7 mouse cellular contexts compared by ENCODE assay signal in the genomic region with DNA sequence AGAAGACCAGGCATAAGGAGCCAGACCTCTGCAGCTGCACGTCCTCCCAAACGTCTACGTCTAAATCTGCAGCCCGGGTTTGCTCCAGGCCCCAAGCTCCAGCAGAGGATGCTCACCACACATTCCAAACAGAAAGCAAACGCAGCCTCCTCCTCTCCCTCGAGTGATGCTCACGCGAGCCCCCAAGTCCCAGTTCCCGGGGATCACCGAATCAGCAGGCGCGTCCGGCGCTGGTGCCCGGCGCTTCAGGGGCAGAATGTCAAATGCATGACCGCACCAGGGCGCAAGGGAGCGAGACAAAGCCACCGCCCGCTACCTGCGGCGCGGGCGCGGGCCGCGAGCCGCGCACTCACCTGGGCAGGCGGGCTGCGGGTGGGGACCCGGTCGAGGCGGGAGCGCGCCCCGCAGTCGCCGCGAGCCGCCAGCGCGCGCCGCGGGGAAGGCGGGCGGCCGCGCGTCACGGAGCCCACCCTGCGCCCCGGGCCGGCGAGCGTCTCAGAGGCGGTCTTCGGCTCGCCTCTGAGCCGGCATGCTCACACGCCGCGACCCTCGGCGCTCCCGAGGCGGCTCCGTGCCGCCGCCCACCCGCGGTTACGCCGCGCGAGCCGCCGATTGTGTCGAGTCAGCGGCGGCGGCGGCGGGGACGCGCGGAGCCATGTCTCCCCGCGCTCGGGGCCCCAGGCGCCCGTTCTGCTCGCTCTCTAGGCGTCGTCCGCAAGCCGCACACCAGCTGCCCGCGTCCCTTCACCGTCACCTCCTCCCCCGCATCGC. TPM values are rescaled to one million over a fixed set of nuclear protein-coding genes. Genes with fewer than 3 reads are reported as not detected.
DNase-seq lines count a peak whose midpoint lies in the region; ATAC-seq lines count a peak whose summit lies in the region.

No protein-coding gene starts in this region.

- H3K27me3 ChIP-seq in embryonic facial prominence, embryonic 10.5 days (replicated peaks; ENCODE audit: low read depth, poor library complexity, severe bottlenecking): peaks cover 36% of the 10 kb centered on the region
- no peaks in the 10 kb centered on the region for H3K27me3 ChIP-seq in limb, embryonic 11.5 days (ENCODE audit: control insufficient read depth, insufficient read depth, low read length)
- H3K27me3 ChIP-seq in midbrain, embryonic 15.5 days (replicated peaks): no peaks in the 10 kb centered on the region

- under 1% methylated on average over 103 of the region's 104 CpGs for WGBS in embryonic facial prominence, embryonic 10.5 days
- WGBS in limb, embryonic 11.5 days: under 1% methylated on average over 68 of the region's 104 CpGs
- WGBS in midbrain, embryonic 15.5 days: 0% methylated on average over 87 of the region's 104 CpGs

- peak overlapping the region; percentile 81 for H3K4me2 ChIP-seq in limb, embryonic 11.5 days (ENCODE audit: low read depth, severe bottlenecking)
- peak overlapping the region; percentile 53 for H3K4me2 ChIP-seq in midbrain, embryonic 15.5 days

- no peaks in the 10 kb centered on the region for H3K9me3 ChIP-seq in embryonic facial prominence, embryonic 10.5 days
- H3K9me3 ChIP-seq in limb, embryonic 11.5 days (ENCODE audit: control insufficient read depth, low read length): no peaks in the 10 kb centered on the region
- no peaks in the 10 kb centered on the region for H3K9me3 ChIP-seq in midbrain, embryonic 15.5 days

- no peaks in the 10 kb centered on the region for H3K36me3 ChIP-seq in embryonic facial prominence, embryonic 10.5 days (replicated peaks)
- no peaks in the 10 kb centered on the region for H3K36me3 ChIP-seq in limb, embryonic 11.5 days (ENCODE audit: control insufficient read depth, insufficient read depth, low read length)
- no peaks in the 10 kb centered on the region for H3K36me3 ChIP-seq in midbrain, embryonic 15.5 days (replicated peaks)

- peak overlapping the region; percentile 79 for H3K9ac ChIP-seq in limb, embryonic 11.5 days (ENCODE audit: low read length)
- H3K9ac ChIP-seq in midbrain, embryonic 15.5 days: peak overlapping the region; percentile 84

- no peak overlapping the region for H3K27ac ChIP-seq in brown adipose tissue, adult 24 weeks (replicated peaks; ENCODE audit: low read depth, low read length)
- peak overlapping the region; percentile 89 for H3K27ac ChIP-seq in embryonic facial prominence, embryonic 10.5 days (replicated peaks)
- no peak overlapping the region for H3K27ac ChIP-seq in limb, embryonic 11.5 days (replicated peaks; ENCODE audit: low read depth, low read length)
- H3K27ac ChIP-seq in midbrain, embryonic 15.5 days: peak overlapping the region; percentile 97

- peak overlapping the region; percentile 74 for H3K4me3 ChIP-seq in brown adipose tissue, adult 24 weeks (ENCODE audit: insufficient read depth, low read depth, low read length)
- H3K4me3 ChIP-seq in embryonic facial prominence, embryonic 10.5 days: peak overlapping the region; percentile 84
- H3K4me3 ChIP-seq in limb, embryonic 11.5 days (ENCODE audit: low read depth, low read length): peak overlapping the region; percentile 71
- H3K4me3 ChIP-seq in midbrain, embryonic 15.5 days: peak overlapping the region; percentile 77

- peak; percentile 84 for ATAC-seq in limb, embryonic 11.5 days (ENCODE audit: insufficient number of reproducible peaks, low FRiP score, low TSS enrichment, low read depth)
- peak; percentile 91 for ATAC-seq in midbrain, embryonic 15.5 days (replicated peaks)

- no peaks in the 10 kb centered on the region for H3K4me1 ChIP-seq in brown adipose tissue, adult 24 weeks (ENCODE audit: control insufficient read depth, insufficient read depth, insufficient read length, low read length)
- peaks cover 8% of the 10 kb centered on the region for H3K4me1 ChIP-seq in embryonic facial prominence, embryonic 10.5 days
- no peaks in the 10 kb centered on the region for H3K4me1 ChIP-seq in limb, embryonic 11.5 days (ENCODE audit: control insufficient read depth, insufficient read depth, low read length)
- H3K4me1 ChIP-seq in midbrain, embryonic 15.5 days: peaks cover 18% of the 10 kb centered on the region

- peak; percentile 80 for DNase-seq in embryonic facial prominence, embryonic 10.5 days (ENCODE audit: low spot score)
- DNase-seq in heart, adult 18-20 months: peak; percentile 36 to 64
- DNase-seq in kidney, adult 9 months: peak; percentile 20
- peak; percentile 76 for DNase-seq in limb, embryonic 11.5 days (ENCODE audit: low spot score)
- peak; percentile 72 for DNase-seq in telencephalon, adult 2 months (ENCODE audit: low read depth, low spot score)

RNA-seq across cellular contexts. Expression of gene Hecw2, which starts 0.6 kb away (rescaled TPM):
- polyA plus RNA-seq in brown adipose tissue, adult 24 weeks (2012; ENCODE audit: insufficient read depth, insufficient read length, missing spikeins): 1.4 and 1.8 TPM in 2 replicates
- 3.9 and 4.0 TPM in 2 replicates for polyA plus RNA-seq in embryonic facial prominence, embryonic 10.5 days (2016; fragmentation: Nextera tagmentation; extraction: Ambion mirVana)
- total RNA-seq in heart, adult 18-20 months (2021): 10 to 100 TPM; 18.2 to 19.1 TPM
- polyA plus RNA-seq in limb, embryonic 11.5 days (2014; fragmentation: Nextera tagmentation; extraction: Ambion mirVana): 1.7 and 1.9 TPM in 2 replicates
- 7.7 and 8.1 TPM in 2 replicates for polyA plus RNA-seq in midbrain, embryonic 15.5 days (2015; fragmentation: Nextera tagmentation; extraction: Ambion mirVana)

RNA-seq across cellular contexts. Expression of gene Ccdc150, which starts 56.1 kb away (rescaled TPM):
- polyA plus RNA-seq in brown adipose tissue, adult 24 weeks (2012; ENCODE audit: insufficient read depth, insufficient read length, missing spikeins): not detected in 2 replicates
- polyA plus RNA-seq in embryonic facial prominence, embryonic 10.5 days (2016; fragmentation: Nextera tagmentation; extraction: Ambion mirVana): 0.72 and 1.3 TPM in 2 replicates
- under 1 TPM; 0.07 to 0.21 TPM for total RNA-seq in heart, adult 18-20 months (2021)
- 0.67 and 1.0 TPM in 2 replicates for polyA plus RNA-seq in limb, embryonic 11.5 days (2014; fragmentation: Nextera tagmentation; extraction: Ambion mirVana)
- 0.09 and 0.14 TPM in 2 replicates for polyA plus RNA-seq in midbrain, embryonic 15.5 days (2015; fragmentation: Nextera tagmentation; extraction: Ambion mirVana)

Comparison
In these comparisons a context has a peak if more than half of its experiments do, and no peak if none do; other contexts are left out.
1. H3K27ac ChIP-seq: peak in embryonic facial prominence, embryonic 10.5 days (single experiment) and midbrain, embryonic 15.5 days (single experiment); none in brown adipose tissue, adult 24 weeks (single experiment) and limb, embryonic 11.5 days (single experiment).
2. DNase-seq: peak in every context shown above with its lines; median percentile 80 in embryonic facial prominence, embryonic 10.5 days; 76 in limb, embryonic 11.5 days; 72 in telencephalon, adult 2 months; 50 in heart, adult 18-20 months; 20 in kidney, adult 9 months.
3. Peak in every context shown above with its lines, with median percentiles within 50 percentile points of each other: H3K4me3 ChIP-seq.